Mouse (Mus musculus) right cerebral cortex, postnatal 14 days (tissue): ENCODE results near the gene Zfp800.

Experiments
- DNase-seq: peaks from one replicate; pipeline ENCODE4 v3.0.0; 2022

The Zfp800 gene

GRCm38 (mm10) chr6:28397681-28398203 is at the start of gene Zfp800:
Gene Zfp800, minus strand, starts transcription at chr6:28398005.
- DNase-seq: no peak

GRCm38 (mm10) chr6:28431538-28431855 is 33.7 kb upstream of the Zfp800 start:
- DNase-seq: no peak

- DNase-seq: no peak
Observed at GRCm38 (mm10) chr6:28430795-28431537, 33.2 kb upstream of the Zfp800 start.

GRCm38 (mm10) chr6:28429870-28430269 is 32.1 kb upstream of the Zfp800 start:
- no peak for DNase-seq

- no peak for DNase-seq
Observed at GRCm38 (mm10) chr6:28428290-28428689, 30.5 kb upstream of the Zfp800 start, which contains the start of gene Gcc1. Gene Gcc1, minus strand, starts transcription at chr6:28428390.

- no peak for DNase-seq
Observed at GRCm38 (mm10) chr6:28427096-28427839, 29.5 kb upstream of the Zfp800 start, which contains the start of gene Fscn3. Gene Fscn3, plus strand, starts transcription at chr6:28427789.

GRCm38 (mm10) chr6:28425019-28425418 is 27.2 kb upstream of the Zfp800 start:
- no peak for DNase-seq

- peak; percentile 38 for DNase-seq
Observed at GRCm38 (mm10) chr6:28423767-28424695, 26.2 kb upstream of the Zfp800 start.

GRCm38 (mm10) chr6:28423313-28423712 is 25.5 kb upstream of the Zfp800 start, which contains the start of gene Arf5:
Gene Arf5, plus strand, starts transcription at chr6:28423560.
- DNase-seq: peak; percentile 95

GRCm38 (mm10) chr6:28422651-28423290 is 25.0 kb upstream of the Zfp800 start:
- no peak for DNase-seq

- peak; percentile 92 for DNase-seq
Observed at GRCm38 (mm10) chr6:28421469-28422000, 23.7 kb upstream of the Zfp800 start.

- DNase-seq: no peak
Observed at GRCm38 (mm10) chr6:28420865-28421264, 23.1 kb upstream of the Zfp800 start.

- peak; percentile 13 for DNase-seq
Observed at GRCm38 (mm10) chr6:28420361-28420760, 22.6 kb upstream of the Zfp800 start.

GRCm38 (mm10) chr6:28419673-28420072 is 21.9 kb upstream of the Zfp800 start:
- DNase-seq: no peak

- peak; percentile 69 for DNase-seq
Observed at GRCm38 (mm10) chr6:28418449-28418848, 20.6 kb upstream of the Zfp800 start.

- DNase-seq: no peak
Observed at GRCm38 (mm10) chr6:28416981-28417380, 19.2 kb upstream of the Zfp800 start.

GRCm38 (mm10) chr6:28411236-28411635 is 13.4 kb upstream of the Zfp800 start:
- DNase-seq: no peak

GRCm38 (mm10) chr6:28410053-28410452 is 12.2 kb upstream of the Zfp800 start:
- no peak for DNase-seq

GRCm38 (mm10) chr6:28399791-28400190 is 2.0 kb upstream of the Zfp800 start:
- DNase-seq: no peak

- DNase-seq: no peak
Observed at GRCm38 (mm10) chr6:28398726-28399125, 921 bp upstream of the Zfp800 start.

- no peak for DNase-seq
Observed at GRCm38 (mm10) chr6:28396853-28397457, 850 bp downstream of the Zfp800 start.
